Mouse (Mus musculus): Measurements from ENCODE around the gene Ccdc138. TPM values are rescaled to one million over a fixed set of nuclear protein-coding genes. Genes with fewer than 3 reads are reported as not detected.
"Not testable (repeated sequence)": the region's sequence is repeated elsewhere in the genome, so short reads cannot be mapped to it uniquely, and the experiment has no call there.

Ccdc138 gene
- under 1 TPM; 0.11 to 0.22 (median 0.20) TPM for total RNA-seq (2022)

DNA sequence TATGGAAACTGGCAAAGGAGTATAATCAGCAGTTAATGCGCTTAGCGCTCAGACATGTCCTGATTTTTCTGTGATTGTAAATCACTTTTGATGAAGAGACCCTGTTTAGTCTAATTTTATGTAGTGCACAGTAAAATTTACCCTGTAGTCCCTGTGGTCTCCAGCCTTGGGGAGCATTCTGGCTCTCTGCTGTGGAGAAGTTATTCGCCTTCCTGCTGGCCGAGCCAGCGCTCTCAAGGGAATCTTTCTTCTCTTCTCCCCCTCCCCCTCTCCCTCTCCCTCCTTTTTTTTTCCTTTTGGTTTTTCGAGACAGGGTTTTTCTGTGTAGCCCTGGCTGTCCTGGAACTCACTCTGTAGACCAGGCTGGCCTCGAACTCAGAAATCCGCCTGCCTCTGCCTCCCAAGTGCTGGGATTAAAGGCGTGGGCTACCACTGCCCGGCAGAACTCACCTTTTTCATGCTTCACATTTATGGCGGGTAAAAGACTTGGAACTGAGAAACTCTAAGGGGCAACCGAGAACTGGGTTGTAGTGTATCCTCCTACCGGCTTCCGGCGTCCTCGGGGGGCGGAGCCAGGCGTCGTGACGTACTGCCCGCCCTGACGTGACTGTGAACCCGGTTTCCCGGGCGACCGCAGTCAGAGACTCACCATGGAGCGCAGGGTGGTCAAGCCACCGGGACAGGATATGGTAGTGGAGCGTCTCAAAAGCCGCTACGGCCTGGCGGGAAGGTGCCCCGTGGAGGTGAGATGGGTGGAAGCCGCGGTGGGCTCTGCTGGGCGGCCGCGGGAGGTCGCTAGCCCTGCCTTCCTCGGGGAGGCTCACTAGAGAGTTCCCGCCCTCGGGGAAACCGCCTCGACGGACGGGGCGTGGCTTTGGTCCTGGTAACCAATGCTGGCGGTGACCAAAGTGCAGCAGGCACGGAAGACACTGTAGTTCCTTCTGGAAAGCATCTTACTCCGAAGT is at the start of gene Ccdc138:
Ccdc138 (plus strand) TSS at position 629 of the 965 bp plus-strand sequence.
- DNase-seq (ENCODE audit: low spot score in 2 of 2) = peak; percentile 82 to 85

- DNase-seq (ENCODE audit: low spot score in 2 of 2) = no peak
These were observed 46.2 kb upstream of the Ccdc138 start for GRCm38 (mm10) chr10:58451575-58451974.

DNA sequence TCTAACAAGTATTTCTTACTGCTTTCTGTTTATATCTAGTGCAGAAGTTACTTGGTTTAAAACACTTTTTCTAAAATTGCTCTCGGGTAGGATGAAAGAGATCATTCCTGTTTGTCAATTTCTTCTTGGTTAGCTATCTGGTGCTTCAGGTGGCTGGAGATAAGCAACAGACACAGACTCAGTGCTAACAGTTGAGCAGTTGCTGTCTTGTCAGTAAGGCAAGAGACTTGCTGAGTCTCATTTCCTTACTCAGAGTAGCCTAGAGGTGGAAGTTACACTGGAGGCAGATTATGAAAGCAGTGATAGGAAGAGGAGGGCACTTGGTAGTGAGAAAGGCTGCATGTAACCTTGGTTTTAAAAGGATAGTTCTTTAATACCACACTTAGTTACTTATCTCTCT is 45.6 kb upstream of the Ccdc138 start:
- DNase-seq (ENCODE audit: low spot score in 2 of 2) = no peak

GRCm38 (mm10) chr10:58459896-58460295 is 37.9 kb upstream of the Ccdc138 start:
- DNase-seq (ENCODE audit: low spot score in 2 of 2) = no peak

GRCm38 (mm10) chr10:58477086-58477755 is 20.5 kb upstream of the Ccdc138 start:
- no peak for DNase-seq (ENCODE audit: low spot score in 2 of 2)

- DNase-seq (ENCODE audit: low spot score in 2 of 2) = no peak
These were observed 19.6 kb upstream of the Ccdc138 start for GRCm38 (mm10) chr10:58478071-58478578.

- DNase-seq (ENCODE audit: low spot score in 2 of 2) = no peak
These were observed 17.7 kb upstream of the Ccdc138 start for GRCm38 (mm10) chr10:58479954-58480490.

DNA sequence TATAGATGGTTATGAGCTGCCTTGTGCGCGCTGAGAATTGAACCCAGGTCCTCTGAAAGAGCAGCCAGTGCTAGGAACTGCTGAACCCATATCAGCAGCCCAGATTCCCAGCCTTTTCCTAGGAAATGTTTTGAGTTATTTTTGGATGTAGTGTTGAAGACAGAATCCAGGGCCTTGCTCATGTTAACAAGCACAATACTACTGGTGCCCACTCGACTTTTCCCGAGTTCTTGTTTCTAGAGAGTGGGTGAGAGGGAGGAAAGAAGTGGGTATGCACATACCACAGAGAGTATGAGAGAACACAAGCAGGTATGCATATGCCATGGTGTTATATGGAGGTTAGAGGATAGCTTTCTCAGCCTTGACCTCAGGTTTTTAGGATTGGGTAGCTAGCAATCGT is 6.7 kb upstream of the Ccdc138 start:
- DNase-seq (ENCODE audit: low spot score in 2 of 2) = no peak

GRCm38 (mm10) chr10:58495637-58496036 is 2.1 kb upstream of the Ccdc138 start:
- no peak for DNase-seq (ENCODE audit: low spot score in 2 of 2)

- no peak for DNase-seq (ENCODE audit: low spot score in 2 of 2)
These were observed 1.0 kb upstream of the Ccdc138 start for GRCm38 (mm10) chr10:58496732-58497131.

DNA sequence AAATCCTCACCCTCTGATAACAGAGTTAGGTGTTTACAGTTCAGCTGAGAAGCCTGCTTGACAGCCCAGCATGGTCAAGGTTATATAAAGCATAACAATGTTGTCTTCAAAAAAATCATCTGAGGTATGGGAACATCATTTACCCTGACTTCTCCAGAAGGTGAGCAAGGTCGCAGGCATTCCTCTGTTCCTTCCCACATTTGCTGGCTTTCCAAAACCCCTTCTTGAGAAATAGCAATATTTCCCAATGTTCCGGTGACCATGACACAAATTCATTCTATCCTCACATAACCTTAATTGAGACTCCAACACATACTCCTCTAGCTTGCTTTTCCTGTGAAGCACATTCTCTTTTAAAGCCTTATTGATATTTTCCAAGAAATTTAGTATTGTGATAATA is 768 bp downstream of the Ccdc138 start:
- no peak for DNase-seq (ENCODE audit: low spot score in 2 of 2)

DNA sequence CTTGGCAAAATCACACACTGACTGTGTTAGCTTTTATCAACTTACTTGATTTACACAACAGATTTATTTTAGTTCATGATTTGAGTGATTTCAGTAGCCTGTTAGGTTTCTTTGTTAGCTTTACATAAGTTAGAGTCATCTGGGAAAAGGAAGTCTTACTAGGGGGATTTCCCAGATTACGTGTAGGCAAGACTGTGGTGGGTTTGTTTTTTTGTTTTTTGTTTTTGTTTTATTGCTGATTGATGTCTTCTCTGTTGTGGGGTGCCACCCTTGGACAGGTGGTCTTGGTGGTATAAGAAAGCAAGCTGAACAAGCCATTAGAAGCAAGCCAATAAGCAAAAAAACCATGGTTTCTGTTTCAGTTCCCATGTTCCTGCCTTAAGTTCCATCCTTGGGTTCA is 31.6 kb downstream of the Ccdc138 start:
- DNase-seq (ENCODE audit: low spot score in 2 of 2) = no peak

DNA sequence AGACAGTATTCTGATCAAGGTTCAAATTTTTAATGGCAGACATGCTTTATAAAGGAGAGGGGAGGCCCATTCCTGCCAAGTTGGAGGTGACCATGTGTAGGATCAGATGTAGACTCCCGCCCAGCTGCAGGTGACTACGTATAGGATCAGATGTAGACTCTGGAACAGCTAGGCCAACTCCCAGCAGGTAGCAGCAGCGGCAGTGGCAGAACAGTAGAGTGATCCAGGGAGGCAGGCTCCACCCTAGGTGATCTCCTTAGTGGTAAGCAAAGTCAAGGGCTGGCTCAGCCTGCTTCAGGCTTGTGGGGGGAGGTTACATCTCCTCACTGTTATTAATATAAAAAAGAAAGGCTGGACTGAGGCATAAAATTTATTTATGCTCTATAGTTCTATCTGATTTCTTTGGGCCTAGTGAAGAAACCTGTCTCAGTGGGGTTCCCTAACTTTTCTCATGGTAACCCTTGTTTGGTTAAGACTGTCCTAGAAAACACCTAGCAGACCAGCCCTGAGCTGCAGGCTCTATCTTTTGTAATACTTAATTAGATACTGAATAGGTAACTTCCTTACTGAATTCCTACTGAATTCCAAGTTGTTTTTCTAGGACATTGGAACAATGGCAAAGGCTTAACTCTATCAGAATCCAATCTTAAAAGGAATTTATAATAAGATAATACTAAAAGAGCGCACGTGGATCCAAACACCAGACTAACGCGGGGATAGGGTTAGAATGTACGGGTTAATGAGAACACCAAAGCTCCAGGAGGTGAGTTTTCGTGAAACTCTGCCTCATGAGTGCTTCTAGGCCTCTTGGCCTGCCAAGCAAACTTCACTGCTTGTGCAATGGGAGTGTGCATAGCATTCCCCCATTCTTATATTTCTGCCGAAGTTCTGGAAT is 33.4 kb downstream of the Ccdc138 start:
- no peak for DNase-seq (ENCODE audit: low spot score in 2 of 2)

DNA sequence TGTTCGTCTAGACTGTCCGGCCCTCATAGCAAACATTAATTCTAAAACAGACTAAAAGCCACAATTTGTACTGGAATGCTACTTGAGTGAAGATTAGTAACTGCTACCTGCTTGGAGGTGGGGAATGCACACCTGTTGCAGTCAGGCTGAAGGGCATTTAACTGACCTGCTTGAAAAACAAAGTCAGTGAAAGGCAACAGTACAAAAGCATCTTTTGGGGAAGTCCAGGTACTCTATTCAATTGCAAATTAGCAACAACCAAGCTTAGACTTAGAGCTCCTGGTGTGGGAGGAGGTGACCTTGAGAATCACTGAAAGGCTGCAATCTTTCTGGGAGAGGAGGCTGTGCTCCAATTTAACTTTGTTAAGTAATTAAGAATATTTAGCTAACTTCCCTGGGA is 34.4 kb downstream of the Ccdc138 start:
- no peak for DNase-seq (ENCODE audit: low spot score in 2 of 2)

DNA sequence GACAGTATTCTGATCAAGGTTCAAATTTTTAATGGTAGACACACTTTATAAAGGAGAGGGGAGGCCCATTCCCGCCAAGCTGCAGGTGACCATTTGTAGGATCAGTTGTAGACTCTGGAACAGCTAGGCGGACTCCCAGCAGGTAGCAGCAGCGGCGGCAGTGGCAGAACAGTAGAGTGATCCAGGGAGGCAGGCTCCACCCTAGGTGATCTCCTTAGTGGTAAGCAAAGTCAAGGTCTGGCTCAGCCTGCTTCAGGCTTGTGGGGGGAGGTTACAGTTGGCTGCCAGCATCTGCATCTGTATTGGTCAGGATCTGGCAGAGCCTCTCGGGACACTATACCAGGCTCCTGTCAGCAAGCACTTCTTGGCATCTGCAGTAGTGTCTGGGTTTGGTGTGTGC is 38.5 kb downstream of the Ccdc138 start:
- DNase-seq (ENCODE audit: low spot score in 2 of 2) = not testable (repeated sequence)

GRCm38 (mm10) chr10:58540613-58541012 is 42.9 kb downstream of the Ccdc138 start:
- DNase-seq (ENCODE audit: low spot score in 2 of 2) = no peak

GRCm38 (mm10) chr10:58548739-58549138 is 51.0 kb downstream of the Ccdc138 start:
- DNase-seq (ENCODE audit: low spot score in 2 of 2) = no peak

DNA sequence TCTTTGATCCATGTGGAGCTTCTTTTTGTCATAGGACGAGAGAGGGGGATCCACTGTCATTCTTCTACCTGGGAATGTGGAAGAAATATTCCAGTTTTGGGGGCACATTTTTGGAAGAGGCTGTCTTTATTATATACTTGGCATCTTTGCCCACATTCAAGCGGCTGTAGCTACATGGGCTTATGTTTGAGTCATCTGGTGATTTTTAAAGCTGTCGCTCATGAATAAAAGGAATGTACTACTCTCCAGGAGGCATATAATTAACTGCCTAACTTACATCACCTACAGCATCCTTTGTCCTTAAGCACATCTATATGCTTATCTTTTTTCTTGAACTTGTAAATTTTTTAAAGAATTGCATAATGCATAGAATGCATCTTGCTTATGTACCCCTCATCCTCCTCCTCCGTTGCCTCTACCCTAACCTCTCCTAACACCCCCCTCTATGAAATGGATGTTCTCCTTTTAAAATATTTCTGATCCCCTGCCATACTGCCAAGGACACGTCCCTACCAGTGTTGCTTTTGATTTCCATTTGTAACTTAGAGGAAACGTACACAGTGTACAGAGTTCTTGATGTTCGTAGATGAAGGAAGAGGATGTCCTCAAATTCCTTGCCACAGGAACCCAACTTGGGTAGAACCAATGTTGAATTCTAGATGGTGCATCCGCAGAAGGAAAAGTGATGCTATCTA is 57.1 kb downstream of the Ccdc138 start:
- no peak for DNase-seq (ENCODE audit: low spot score in 2 of 2)

DNA sequence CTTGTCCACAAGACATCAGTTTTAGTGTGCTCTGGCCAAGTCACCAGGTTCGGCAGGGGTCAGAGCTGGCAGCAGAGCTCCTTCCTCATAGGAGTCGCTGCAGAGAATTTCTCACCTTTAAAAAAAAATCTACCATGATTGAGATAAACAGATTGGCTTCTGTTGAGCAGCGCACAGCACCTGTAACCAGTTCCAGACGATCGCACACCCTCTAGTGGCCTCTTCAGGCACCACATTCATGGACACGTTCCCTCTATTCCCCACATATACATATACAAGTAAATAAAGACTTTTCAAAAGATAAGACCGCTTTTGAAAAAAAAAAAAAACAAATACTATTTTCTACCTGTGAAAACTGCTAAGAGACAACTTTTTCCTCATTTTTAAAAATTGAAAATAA is 61.4 kb downstream of the Ccdc138 start:
- DNase-seq (ENCODE audit: low spot score in 2 of 2) = peak; percentile 16 to 17

GRCm38 (mm10) chr10:58559901-58560300 is 62.2 kb downstream of the Ccdc138 start:
- DNase-seq (ENCODE audit: low spot score in 2 of 2) = no peak

Data from gastrocnemius, adult 8-10 months (tissue).